ENCODE assay signal across 27 mouse cellular contexts in the genomic region with DNA sequence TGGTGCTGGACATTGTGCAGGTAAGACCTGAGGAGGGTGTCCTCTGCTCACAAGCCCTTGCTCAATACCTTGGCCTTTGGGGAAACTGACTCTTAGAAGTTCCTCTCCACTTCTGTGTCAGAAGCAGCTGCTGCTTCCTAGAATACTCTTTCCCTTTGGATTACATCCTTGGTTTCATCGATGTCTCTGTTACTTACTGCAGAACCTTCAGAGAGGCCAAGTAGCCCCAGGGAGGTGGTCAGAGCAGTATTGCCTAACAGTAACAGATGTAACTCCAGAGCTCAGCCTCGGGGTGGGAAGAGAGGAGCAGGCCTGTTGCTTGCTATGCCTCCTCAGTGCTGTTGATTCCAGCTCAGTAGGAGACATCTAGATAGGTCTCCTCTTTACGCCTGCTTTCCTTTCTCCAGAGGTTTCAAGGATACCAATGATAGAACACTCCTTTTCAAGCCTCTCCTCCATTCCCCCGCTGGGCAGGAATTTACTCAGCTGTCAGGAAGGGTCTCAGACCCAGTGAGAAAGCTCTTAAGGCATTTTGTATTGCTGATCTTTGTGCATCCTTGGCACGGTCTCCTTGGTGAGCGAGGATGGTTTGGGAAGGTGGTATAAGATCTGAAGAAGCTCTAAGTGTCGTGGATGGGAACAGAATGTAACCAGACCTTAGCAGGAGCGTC. TPM values are rescaled to one million over a fixed set of nuclear protein-coding genes. Genes with fewer than 3 reads are reported as not detected.
DNase-seq lines count a peak whose midpoint lies in the region; ATAC-seq and TF ChIP-seq lines count a peak whose summit lies in the region.
"Had no signal": no experiment of that assay in that cellular context is flagged by ENCODE, and none has a peak within 500 bp of the region (broad histone marks: within the 10 kb centered on the region; RNA-seq: fewer than 3 reads in every experiment).

No protein-coding gene starts in this region.

- no peaks in the 10 kb centered on the region for H3K9me3 ChIP-seq in hindbrain, embryonic 13.5 days
- H3K9me3 ChIP-seq in hindbrain, embryonic 11.5 days (ENCODE audit: control insufficient read depth, low read length), result no peaks in the 10 kb centered on the region
- H3K9me3 ChIP-seq: embryonic facial prominence, embryonic 12.5 days; G1E; heart, embryonic 13.5 days; liver, embryonic 12.5 days; stomach, embryonic 15.5 days had no signal

- H3K4me1 ChIP-seq in cerebellum, adult 2 months (ENCODE audit: control insufficient read depth, insufficient read depth, low read length), result peaks cover 37% of the 10 kb centered on the region
- H3K4me1 ChIP-seq in hindbrain, embryonic 13.5 days (replicated peaks), result peaks cover 66% of the 10 kb centered on the region
- 0 out of 2 replicates have a peak, but pooled peaks cover 3% of the 10 kb centered on the region for H3K4me1 ChIP-seq in hindbrain, embryonic 11.5 days (replicated peaks; ENCODE audit: control insufficient read depth, insufficient read depth, low read length)

- H3K9ac ChIP-seq in hindbrain, embryonic 13.5 days, result peak overlapping the region; percentile 21; the same call in 1 of the 2 replicates
- H3K9ac ChIP-seq in hindbrain, embryonic 11.5 days (ENCODE audit: low read depth, low read length), result no peak overlapping the region
- H3K9ac ChIP-seq: embryonic facial prominence, embryonic 12.5 days; heart, embryonic 13.5 days; liver, embryonic 12.5 days; liver, postnatal 0 days; stomach, embryonic 15.5 days had no signal

- no peak for TF ChIP-seq POLR2A in cerebellum, adult 2 months (IDR thresholded peaks at IDR 0.05; ENCODE audit: borderline replicate concordance, insufficient read depth, low read length)

- DNase-seq in cerebellum, adult 2 months, result peak in 1 of 2 experiments; percentile 1
- DNase-seq in cerebellum, adult 18-20 months, result no peak
- no peak for DNase-seq in hindbrain, embryonic 11.5 days (ENCODE audit: low spot score)
- no peak for DNase-seq in left cerebral cortex, adult 2 months (ENCODE audit: extremely low spot score in 1 of 2, low spot score in 2 of 2)
- DNase-seq in left cerebral cortex, adult 9 months (ENCODE audit: low spot score in 2 of 2), result no peak
- DNase-seq in R1 (ENCODE audit: low read depth, low spot score), result peak; percentile 52
- no peak for DNase-seq in thymus, postnatal 36 days
- DNase-seq: adrenal gland, postnatal 25 days; cerebellum, adult 8-10 months; kidney, adult 8-10 months; kidney, postnatal 4 days; layer of hippocampus, adult 9-11 months; liver, postnatal 0 days; lung, postnatal 36 days; right cerebral cortex, postnatal 25 days had no signal

- ATAC-seq in hindbrain, embryonic 13.5 days (ENCODE audit: low FRiP score), result no peak
- ATAC-seq in hindbrain, embryonic 11.5 days (ENCODE audit: low FRiP score), result no peak
- ATAC-seq: forebrain, embryonic 16.5 days; intestine, embryonic 16.5 days; liver, embryonic 12.5 days; liver, postnatal 0 days; Patski had no signal

- 0 out of 2 replicates have a peak overlapping the region, but pooled peaks have one; percentile 6 for H3K4me2 ChIP-seq in hindbrain, embryonic 13.5 days
- no peak overlapping the region for H3K4me2 ChIP-seq in hindbrain, embryonic 11.5 days (replicated peaks; ENCODE audit: low read depth, low read length)
- H3K4me2 ChIP-seq: embryonic facial prominence, embryonic 12.5 days; heart, embryonic 13.5 days; liver, embryonic 12.5 days; midbrain, embryonic 11.5 days; stomach, embryonic 15.5 days had no signal

- intact Hi-C loops in left cerebral cortex, adult 2 months (cut with DNase I), result no loop called here

- no peak for TF ChIP-seq CTCF in cerebellum, adult 2 months (IDR thresholded peaks at IDR 0.05; ENCODE audit: borderline replicate concordance, insufficient read depth, low read depth, low read length)
- TF ChIP-seq CTCF in left cerebral cortex, adult 2 months (IDR thresholded peaks at IDR 0.05), result no peak

- H3K27me3 ChIP-seq in cerebellum, adult 2 months (ENCODE audit: control insufficient read depth, insufficient read depth, low read length), result no peaks in the 10 kb centered on the region
- no peaks in the 10 kb centered on the region for H3K27me3 ChIP-seq in hindbrain, embryonic 13.5 days
- no peaks in the 10 kb centered on the region for H3K27me3 ChIP-seq in hindbrain, embryonic 11.5 days (ENCODE audit: control insufficient read depth, insufficient read depth, low read length)
- H3K27me3 ChIP-seq: embryonic facial prominence, embryonic 12.5 days; heart, embryonic 13.5 days; liver, embryonic 12.5 days; Patski; stomach, embryonic 15.5 days had no signal

- WGBS in cerebellum, adult 2 months, result 64% methylated on average over 8 of the region's 8 CpGs
- WGBS in hindbrain, embryonic 13.5 days, result 74% methylated on average over 8 of the region's 8 CpGs
- WGBS in hindbrain, embryonic 11.5 days, result 73% methylated on average over 8 of the region's 8 CpGs

- H3K36me3 ChIP-seq in hindbrain, embryonic 13.5 days, result peaks cover 24% of the 10 kb centered on the region
- H3K36me3 ChIP-seq in hindbrain, embryonic 11.5 days (ENCODE audit: control insufficient read depth, insufficient read depth, low read length), result no peaks in the 10 kb centered on the region
- H3K36me3 ChIP-seq: stomach, embryonic 15.5 days had no signal

- H3K4me3 ChIP-seq in cerebellum, adult 2 months (replicated peaks; ENCODE audit: insufficient read depth, low read depth, low read length), result peak overlapping the region; percentile 9
- H3K4me3 ChIP-seq in hindbrain, embryonic 13.5 days, result no peak overlapping the region
- H3K4me3 ChIP-seq in hindbrain, embryonic 11.5 days (ENCODE audit: low read depth, low read length), result no peak overlapping the region
- H3K4me3 ChIP-seq in left cerebral cortex, adult 2 months, result peak overlapping the region; percentile 14; the same call in 1 of the 2 replicates
- H3K4me3 ChIP-seq: embryonic facial prominence, embryonic 12.5 days; heart, embryonic 13.5 days; liver, embryonic 12.5 days; stomach, embryonic 15.5 days had no signal

- H3K27ac ChIP-seq in cerebellum, adult 2 months (ENCODE audit: insufficient read depth, low read length), result no peak overlapping the region
- no peak overlapping the region for H3K27ac ChIP-seq in hindbrain, embryonic 13.5 days
- H3K27ac ChIP-seq in hindbrain, embryonic 11.5 days (ENCODE audit: low read depth, low read length), result no peak overlapping the region
- no peak overlapping the region for H3K27ac ChIP-seq in left cerebral cortex, adult 2 months
- H3K27ac ChIP-seq: embryonic facial prominence, embryonic 12.5 days; heart, embryonic 13.5 days; kidney, postnatal 0 days; liver, embryonic 12.5 days; stomach, embryonic 15.5 days had no signal

RNA-seq across cellular contexts. Expression of a gene that starts 3.8 kb away (rescaled TPM):
- 55.3 and 55.5 TPM in 2 replicates for polyA plus RNA-seq in cerebellum, adult 2 months (2012; rRNA removed)
- polyA plus RNA-seq in hindbrain, embryonic 13.5 days (2015; fragmentation: Nextera tagmentation; extraction: Ambion mirVana), result 13.3 and 13.6 TPM in 2 replicates
- polyA plus RNA-seq in hindbrain, embryonic 11.5 days (2014; fragmentation: Nextera tagmentation; extraction: Ambion mirVana), result 8.0 and 8.2 TPM in 2 replicates
- 10 to 100 TPM; 42.6 to 46.8 TPM for total RNA-seq in left cerebral cortex, adult 2 months (2021)

RNA-seq across cellular contexts. Expression of a gene that starts 33.9 kb away (rescaled TPM):
- 2.1 and 2.7 TPM in 2 replicates for polyA plus RNA-seq in cerebellum, adult 2 months (2012; rRNA removed)
- 0.27 and 0.30 TPM in 2 replicates for polyA plus RNA-seq in hindbrain, embryonic 13.5 days (2015; fragmentation: Nextera tagmentation; extraction: Ambion mirVana)
- polyA plus RNA-seq in hindbrain, embryonic 11.5 days (2014; fragmentation: Nextera tagmentation; extraction: Ambion mirVana), result 0.43 and 1.5 TPM in 2 replicates
- total RNA-seq in left cerebral cortex, adult 2 months (2021), result 1 to 10 TPM; 1.5 to 2.3 TPM
- total RNA-seq: neutrophil, adult 5-6 weeks had no signal
- polyA plus RNA-seq: G1E, Patski had no signal

RNA-seq across cellular contexts. Expression of a gene that starts 35.9 kb away (rescaled TPM):
- polyA plus RNA-seq in cerebellum, adult 2 months (2012; rRNA removed), result 11.9 and 13.3 TPM in 2 replicates
- polyA plus RNA-seq in hindbrain, embryonic 13.5 days (2015; fragmentation: Nextera tagmentation; extraction: Ambion mirVana), result 8.0 TPM in 2 replicates
- polyA plus RNA-seq in hindbrain, embryonic 11.5 days (2014; fragmentation: Nextera tagmentation; extraction: Ambion mirVana), result 13.2 and 14.5 TPM in 2 replicates
- total RNA-seq in left cerebral cortex, adult 2 months (2021), result 1 to 10 TPM; 4.8 to 5.0 TPM
- total RNA-seq: G1E had no signal
- polyA plus RNA-seq: G1E had no signal

Comparison
In these comparisons a context has a peak if more than half of its experiments do, and no peak if none do; other contexts are left out.
1. H3K4me3 ChIP-seq: peak in cerebellum, adult 2 months (single experiment) and left cerebral cortex, adult 2 months (single experiment); none in hindbrain, embryonic 13.5 days (single experiment) and hindbrain, embryonic 11.5 days (single experiment).